Comparison of ENCODE assay signal across 20 mouse cellular contexts in the genomic region with DNA sequence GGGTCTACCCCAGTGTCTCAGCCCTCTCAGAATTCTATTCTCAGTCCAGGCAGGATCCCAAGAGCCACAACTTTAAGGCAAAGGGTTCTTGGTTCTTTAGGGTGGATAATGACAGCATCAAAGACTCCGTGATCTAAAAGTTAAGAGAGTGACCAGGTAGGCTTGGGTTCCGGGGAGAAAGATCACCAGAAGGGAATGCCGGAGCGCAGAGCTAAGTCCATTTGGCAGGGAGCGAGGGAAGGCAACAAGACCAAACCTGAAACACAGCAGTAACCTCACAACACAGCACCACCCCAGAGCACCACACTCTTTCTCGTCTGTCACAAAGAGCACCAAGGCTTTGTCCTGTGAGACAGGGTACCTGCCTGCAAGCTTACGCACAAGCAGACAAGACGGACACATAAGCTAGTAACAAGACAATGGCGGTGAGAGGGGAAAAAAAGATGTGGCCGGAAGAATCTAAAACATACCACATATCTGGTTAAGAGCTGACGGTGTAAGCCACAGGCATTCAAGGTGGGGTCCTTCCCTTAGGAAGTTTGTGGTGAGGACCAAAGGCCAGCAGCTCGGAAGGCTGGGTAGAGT. TPM values are rescaled to one million over a fixed set of nuclear protein-coding genes. Genes with fewer than 3 reads are reported as not detected.
DNase-seq lines count a peak whose midpoint lies in the region; ATAC-seq and TF ChIP-seq lines count a peak whose summit lies in the region.
"Had no signal": no experiment of that assay in that cellular context is flagged by ENCODE, and none has a peak within 500 bp of the region (broad histone marks: within the 10 kb centered on the region; RNA-seq: fewer than 3 reads in every experiment).

No protein-coding gene starts in this region.

- H3K4me1 ChIP-seq in hindbrain, embryonic 15.5 days (replicated peaks) = peaks cover 31% of the 10 kb centered on the region
- peaks cover 44% of the 10 kb centered on the region for H3K4me1 ChIP-seq in hindbrain, embryonic 10.5 days (replicated peaks)
- H3K4me1 ChIP-seq in lung, embryonic 14.5 days (ENCODE audit: insufficient read depth) = peaks cover 9% of the 10 kb centered on the region; the same call in 1 of the 2 replicates
- H3K4me1 ChIP-seq in midbrain, postnatal 0 days (ENCODE audit: insufficient read depth, low read length) = peaks cover 17% of the 10 kb centered on the region; the same call in 1 of the 2 replicates

- no peaks in the 10 kb centered on the region for H3K36me3 ChIP-seq in hindbrain, embryonic 15.5 days
- H3K36me3 ChIP-seq in hindbrain, embryonic 10.5 days = no peaks in the 10 kb centered on the region
- no peaks in the 10 kb centered on the region for H3K36me3 ChIP-seq in lung, embryonic 14.5 days (ENCODE audit: insufficient read depth)
- no peaks in the 10 kb centered on the region for H3K36me3 ChIP-seq in midbrain, postnatal 0 days (ENCODE audit: insufficient read depth, low read length)
- H3K36me3 ChIP-seq: forebrain, embryonic 15.5 days; liver, embryonic 13.5 days had no signal

- peak overlapping the region; percentile 87; the same call in 1 of the 2 replicates for H3K27ac ChIP-seq in hindbrain, embryonic 15.5 days (replicated peaks)
- no peak overlapping the region for H3K27ac ChIP-seq in hindbrain, embryonic 10.5 days
- no peak overlapping the region for H3K27ac ChIP-seq in lung, embryonic 14.5 days (ENCODE audit: low read depth)
- peak overlapping the region; percentile 91; the same call in 1 of the 2 replicates for H3K27ac ChIP-seq in midbrain, postnatal 0 days (ENCODE audit: low read depth, low read length)
- H3K27ac ChIP-seq: liver, embryonic 13.5 days had no signal

- TF ChIP-seq CTCF in lung, embryonic 14.5 days (IDR thresholded peaks at IDR 0.05; ENCODE audit: low read depth) = no peak
- TF ChIP-seq CTCF in midbrain, postnatal 0 days (IDR thresholded peaks at IDR 0.05) = no peak

- no peak for DNase-seq in hindbrain, embryonic 10.5 days (ENCODE audit: low spot score)
- DNase-seq in lung, embryonic 14.5 days = no peak
- DNase-seq in lung, postnatal 4 days = no peak
- DNase-seq in cerebellum, adult 9-11 months = peak; percentile 60
- DNase-seq in midbrain, postnatal 0 days (ENCODE audit: low spot score) = no peak
- DNase-seq in right cerebral cortex, postnatal 25 days = no peak
- DNase-seq: adrenal gland, postnatal 14 days; B cell, adult 2 months; gastrocnemius, postnatal 36 days; heart, postnatal 14 days; left cerebral cortex, postnatal 4 days; liver, embryonic 13.5 days; right cerebral cortex, postnatal 4 days had no signal

- ATAC-seq in hindbrain, embryonic 15.5 days (ENCODE audit: low FRiP score, low read depth) = no peak
- no peak for ATAC-seq in lung, embryonic 14.5 days (ENCODE audit: insufficient read depth)
- no peak for ATAC-seq in midbrain, postnatal 0 days (ENCODE audit: low FRiP score)

- WGBS in hindbrain, embryonic 15.5 days = 89% methylated on average over 12 of the region's 12 CpGs
- WGBS in hindbrain, embryonic 10.5 days = 87% methylated on average over 12 of the region's 12 CpGs
- WGBS in lung, embryonic 14.5 days = 85% methylated on average over 12 of the region's 12 CpGs
- 89% methylated on average over 12 of the region's 12 CpGs for WGBS in midbrain, postnatal 0 days

- H3K4me2 ChIP-seq in hindbrain, embryonic 15.5 days = 0 out of 2 replicates have a peak overlapping the region, but pooled peaks have one; percentile 75
- H3K4me2 ChIP-seq in lung, embryonic 14.5 days = no peak overlapping the region
- H3K4me2 ChIP-seq in midbrain, postnatal 0 days (ENCODE audit: low read depth, low read length, poor library complexity, severe bottlenecking) = no peak overlapping the region

- no peak overlapping the region for H3K9ac ChIP-seq in hindbrain, embryonic 15.5 days
- H3K9ac ChIP-seq in lung, embryonic 14.5 days = peak overlapping the region; percentile 56; the same call in 1 of the 2 replicates
- H3K9ac ChIP-seq in midbrain, postnatal 0 days (replicated peaks; ENCODE audit: low read length, poor library complexity, severe bottlenecking) = 0 out of 2 replicates have a peak overlapping the region, but pooled peaks have one; percentile 54

- H3K27me3 ChIP-seq in hindbrain, embryonic 15.5 days = no peaks in the 10 kb centered on the region
- peaks cover 40% of the 10 kb centered on the region for H3K27me3 ChIP-seq in hindbrain, embryonic 10.5 days (ENCODE audit: insufficient read depth, poor library complexity, severe bottlenecking)
- no peaks in the 10 kb centered on the region for H3K27me3 ChIP-seq in lung, embryonic 14.5 days (ENCODE audit: insufficient read depth, low read length)
- H3K27me3 ChIP-seq in midbrain, postnatal 0 days (ENCODE audit: insufficient read depth, low read length) = no peaks in the 10 kb centered on the region
- H3K27me3 ChIP-seq: forebrain, embryonic 15.5 days had no signal

- no peaks in the 10 kb centered on the region for H3K9me3 ChIP-seq in hindbrain, embryonic 15.5 days
- H3K9me3 ChIP-seq in hindbrain, embryonic 10.5 days = no peaks in the 10 kb centered on the region
- no peaks in the 10 kb centered on the region for H3K9me3 ChIP-seq in lung, embryonic 14.5 days (ENCODE audit: low read depth, low read length)
- H3K9me3 ChIP-seq in midbrain, postnatal 0 days (ENCODE audit: low read length) = no peaks in the 10 kb centered on the region
- H3K9me3 ChIP-seq: forebrain, embryonic 15.5 days; liver, embryonic 13.5 days had no signal

- no peak overlapping the region for H3K4me3 ChIP-seq in hindbrain, embryonic 15.5 days
- H3K4me3 ChIP-seq in hindbrain, embryonic 10.5 days = no peak overlapping the region
- no peak overlapping the region for H3K4me3 ChIP-seq in lung, embryonic 14.5 days (ENCODE audit: low read depth, low read length)
- H3K4me3 ChIP-seq in midbrain, postnatal 0 days (ENCODE audit: low read depth, low read length) = no peak overlapping the region

RNA-seq across cellular contexts. Expression of a gene that starts 30.0 kb away (rescaled TPM):
- polyA plus RNA-seq in hindbrain, embryonic 15.5 days (2015; fragmentation: Nextera tagmentation; extraction: Ambion mirVana) = not detected in 2 replicates
- not detected in 2 replicates for polyA plus RNA-seq in hindbrain, embryonic 10.5 days (2016; fragmentation: Nextera tagmentation; extraction: Ambion mirVana)
- not detected in 2 replicates for polyA plus RNA-seq in lung, embryonic 14.5 days (2014; fragmentation: Nextera tagmentation; extraction: Ambion mirVana)
- not detected in 2 replicates for total RNA-seq in midbrain, postnatal 0 days (2014; rRNA removed)
- polyA plus RNA-seq in midbrain, postnatal 0 days (2015; fragmentation: Nextera tagmentation; extraction: Ambion mirVana) = not detected in 2 replicates
- total RNA-seq: adrenal gland, postnatal 14 days; gastrocnemius, postnatal 36 days; heart, postnatal 14 days; layer of hippocampus, adult 2 months; megakaryocyte progenitor cell, adult 5-6 weeks; neutrophil, adult 5-6 weeks had no signal
- polyA plus RNA-seq: forebrain, embryonic 15.5 days; heart, embryonic 11.5 days; intestine, embryonic 14.5 days; liver, embryonic 13.5 days had no signal

RNA-seq across cellular contexts. Expression of a gene that starts 42.7 kb away (rescaled TPM):
- polyA plus RNA-seq in hindbrain, embryonic 15.5 days (2015; fragmentation: Nextera tagmentation; extraction: Ambion mirVana) = 4.3 and 5.1 TPM in 2 replicates
- polyA plus RNA-seq in hindbrain, embryonic 10.5 days (2016; fragmentation: Nextera tagmentation; extraction: Ambion mirVana) = 3.6 and 4.6 TPM in 2 replicates
- 7.7 TPM in 2 replicates for polyA plus RNA-seq in lung, embryonic 14.5 days (2014; fragmentation: Nextera tagmentation; extraction: Ambion mirVana)
- total RNA-seq in midbrain, postnatal 0 days (2014; rRNA removed) = 14.8 and 18.1 TPM in 2 replicates
- 4.3 and 5.8 TPM in 2 replicates for polyA plus RNA-seq in midbrain, postnatal 0 days (2015; fragmentation: Nextera tagmentation; extraction: Ambion mirVana)

RNA-seq across cellular contexts. Expression of a gene that starts 49.6 kb away (rescaled TPM):
- 27.5 and 29.4 TPM in 2 replicates for polyA plus RNA-seq in hindbrain, embryonic 15.5 days (2015; fragmentation: Nextera tagmentation; extraction: Ambion mirVana)
- 22.5 and 26.3 TPM in 2 replicates for polyA plus RNA-seq in hindbrain, embryonic 10.5 days (2016; fragmentation: Nextera tagmentation; extraction: Ambion mirVana)
- 11.7 and 13.8 TPM in 2 replicates for polyA plus RNA-seq in lung, embryonic 14.5 days (2014; fragmentation: Nextera tagmentation; extraction: Ambion mirVana)
- total RNA-seq in midbrain, postnatal 0 days (2014; rRNA removed) = 30.0 and 36.8 TPM in 2 replicates
- 25.2 and 28.1 TPM in 2 replicates for polyA plus RNA-seq in midbrain, postnatal 0 days (2015; fragmentation: Nextera tagmentation; extraction: Ambion mirVana)

Comparison
In these comparisons a context has a peak if more than half of its experiments do, and no peak if none do; other contexts are left out.
1. H3K27ac ChIP-seq: peak in hindbrain, embryonic 15.5 days (single experiment) and midbrain, postnatal 0 days (single experiment); none in hindbrain, embryonic 10.5 days (single experiment) and lung, embryonic 14.5 days (single experiment).